Mouse (Mus musculus) embryo, embryonic 10.5 days (tissue): ENCODE measurements at regions not wholly inside any gene's neighbourhood (a gene's known extent, or its start where the extent isn't known, plus 50 kb on each side); places are given as distances from the start of the nearest gene placed in this dataset.

Source experiments
- DNase-seq: peaks from one replicate; pipeline ENCODE4 v3.0.0-alpha.2; 2015; ENCODE audit warnings: low spot score

DNA sequence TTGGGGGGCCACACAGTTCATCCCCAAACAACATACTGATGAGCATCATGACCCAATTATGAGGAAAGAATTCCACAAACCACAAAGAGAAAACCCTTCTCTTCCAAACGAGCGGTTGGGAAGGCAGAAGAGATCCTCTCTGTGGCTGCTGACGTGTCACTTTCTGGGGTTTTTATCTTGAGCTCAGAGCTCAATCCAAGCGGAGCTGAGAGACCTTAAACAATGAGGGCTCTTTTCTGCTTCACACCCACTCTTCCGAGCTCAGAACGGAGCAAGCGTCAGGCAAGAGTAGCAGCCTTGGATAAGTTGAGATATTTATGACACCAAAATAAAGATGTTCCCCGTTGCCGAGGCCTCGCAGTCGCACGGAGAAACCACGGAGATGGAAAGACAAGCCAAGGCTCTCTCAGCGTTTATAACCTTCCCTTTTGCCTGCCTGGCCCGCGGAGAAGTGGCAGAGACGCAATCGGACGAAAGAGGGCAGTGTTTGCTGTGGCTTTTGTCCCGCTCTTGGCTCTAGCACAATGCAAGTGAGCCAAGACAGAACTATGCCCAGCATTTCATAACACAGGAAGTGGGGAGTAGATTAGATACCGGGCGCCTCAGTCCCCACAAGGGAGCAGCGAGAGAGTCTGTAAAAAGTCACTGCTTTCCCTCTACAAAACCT is 100.7 kb downstream of the Chic2 start:
- peak; percentile 95 for DNase-seq

- peak; percentile 85 for DNase-seq
Observed at GRCm38 (mm10) chr5:74941426-74941825, 103.1 kb downstream of the Chic2 start.

- DNase-seq, result peak; percentile 59
Observed at GRCm38 (mm10) chr5:74937416-74937940, 107.1 kb downstream of the Chic2 start.

- DNase-seq, result no peak
Observed at GRCm38 (mm10) chr5:74936087-74936486, 108.5 kb downstream of the Chic2 start.

GRCm38 (mm10) chr5:74935676-74936075 is 108.9 kb downstream of the Chic2 start:
- DNase-seq, result no peak

- DNase-seq, result no peak
Observed at GRCm38 (mm10) chr5:74933276-74933675, 111.3 kb downstream of the Chic2 start.

DNA sequence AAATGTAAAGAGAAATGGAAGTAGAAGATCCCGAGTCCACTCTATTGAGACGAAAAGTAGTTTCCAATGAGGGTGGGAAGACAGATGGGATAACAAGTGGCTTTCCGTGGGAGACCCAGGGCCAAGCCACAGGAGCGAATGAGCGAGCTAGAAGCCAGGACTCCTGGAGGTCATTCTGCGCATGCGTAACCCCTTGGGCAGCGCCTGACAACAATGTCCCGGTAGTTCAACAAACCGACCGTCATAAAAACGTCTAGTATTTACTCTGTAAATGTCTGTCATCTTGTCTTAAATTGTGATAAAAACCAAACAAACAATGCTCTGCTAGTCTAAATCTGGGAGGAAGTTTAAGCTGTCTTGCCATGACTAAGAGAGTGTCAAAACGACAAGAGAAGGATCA is 112.4 kb downstream of the Chic2 start:
- no peak for DNase-seq

DNA sequence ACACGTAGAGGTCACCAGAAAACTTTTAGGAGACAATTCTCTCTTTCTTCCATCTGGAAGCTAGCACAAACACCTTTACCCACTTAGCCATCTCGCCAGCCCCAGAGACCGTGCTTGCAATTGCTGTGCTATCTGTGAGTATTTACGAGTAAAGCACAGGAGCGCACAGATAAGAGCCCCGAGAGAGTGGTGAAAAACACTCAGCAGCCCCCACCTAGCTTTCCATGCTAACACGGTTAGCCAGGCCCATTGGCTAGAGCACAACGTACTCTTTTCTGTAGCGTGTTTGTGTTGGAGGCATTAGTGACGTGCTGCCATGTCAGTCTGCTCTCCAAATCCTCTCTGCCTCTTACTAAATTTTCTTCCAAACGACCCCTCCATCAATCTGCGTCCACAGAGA is 112.8 kb downstream of the Chic2 start:
- no peak for DNase-seq

- no peak for DNase-seq
Observed at GRCm38 (mm10) chr5:74927543-74927942, 117.0 kb downstream of the Chic2 start.

DNA sequence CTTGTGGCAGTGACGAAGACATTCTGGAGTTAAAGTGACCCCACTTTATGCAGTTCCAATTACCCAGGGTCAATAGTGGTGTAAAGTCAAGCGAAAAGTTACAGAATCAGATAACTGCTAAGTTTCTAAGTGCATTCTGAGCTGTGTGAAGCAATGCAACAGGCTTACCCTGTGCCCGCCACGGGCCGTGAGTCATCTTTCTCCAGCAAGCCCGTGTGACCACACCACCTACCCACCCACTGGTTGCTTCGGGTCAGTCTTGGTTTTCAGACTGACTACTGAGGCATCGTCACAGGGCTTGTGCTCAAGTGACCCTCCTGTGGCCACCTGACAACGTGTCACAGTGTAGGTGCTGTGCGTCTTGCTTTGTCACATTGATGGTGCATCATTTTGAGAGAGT is 118.8 kb downstream of the Chic2 start:
- no peak for DNase-seq

GRCm38 (mm10) chr5:74924031-74924533 is 120.5 kb downstream of the Chic2 start:
- DNase-seq, result no peak

DNA sequence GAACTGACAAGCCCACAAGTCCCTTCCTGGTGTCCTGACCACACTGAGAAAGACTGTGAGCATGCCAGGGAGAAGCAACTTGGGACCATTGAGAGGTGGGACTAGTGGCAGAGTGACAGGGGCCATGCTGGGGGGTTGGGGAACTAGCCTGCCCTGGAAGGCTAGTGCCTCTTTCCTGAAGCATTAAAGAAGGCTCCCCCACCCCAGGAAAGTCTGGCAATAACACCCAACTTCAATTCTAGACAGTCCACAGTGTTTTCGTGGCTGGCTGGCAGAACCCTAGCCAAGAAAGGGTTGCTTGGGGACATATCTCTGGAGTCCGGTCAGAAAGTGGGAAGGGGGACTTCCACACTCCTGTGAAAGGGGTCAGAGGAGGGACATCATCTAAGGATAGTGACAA is 121.2 kb downstream of the Chic2 start:
- no peak for DNase-seq

DNA sequence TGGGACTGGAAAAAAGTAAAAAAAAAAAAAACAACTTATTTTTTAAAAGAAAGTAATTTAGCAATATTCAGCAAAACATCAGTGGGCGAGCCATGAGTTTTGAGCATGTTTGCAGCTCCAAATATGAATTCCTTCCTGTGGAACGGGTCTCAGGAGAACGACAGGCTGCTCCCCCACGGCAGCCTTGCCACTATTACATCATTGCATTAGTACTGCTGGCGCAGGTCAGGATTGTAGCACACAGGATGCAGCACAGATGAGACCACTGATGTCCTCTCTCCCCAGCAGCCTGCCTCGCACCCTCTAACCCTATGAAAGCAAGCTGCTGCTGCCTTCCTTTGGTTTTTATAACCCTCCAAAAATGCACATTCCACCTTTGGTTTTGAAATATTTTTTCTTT is 121.7 kb downstream of the Chic2 start:
- DNase-seq, result no peak

DNA sequence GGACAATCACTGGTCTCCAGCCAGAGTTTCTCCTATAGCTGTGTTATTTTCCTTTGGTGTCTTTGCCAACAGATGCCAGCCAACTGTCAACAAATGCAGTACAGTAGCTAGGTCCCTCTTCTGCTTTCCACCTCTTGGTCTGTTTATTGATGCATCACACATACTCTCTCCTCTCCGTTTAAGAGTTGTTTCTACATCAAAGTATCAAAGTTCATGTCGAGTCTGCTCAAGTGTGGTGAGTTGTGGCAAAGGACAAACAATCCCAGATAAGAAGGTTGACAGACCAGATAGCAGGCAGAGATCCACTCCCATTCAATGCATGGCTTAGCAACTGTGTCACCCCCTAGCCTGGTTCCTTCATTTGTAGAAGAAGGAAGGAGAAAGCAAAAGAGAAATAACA is 123.6 kb downstream of the Chic2 start:
- DNase-seq, result no peak

DNA sequence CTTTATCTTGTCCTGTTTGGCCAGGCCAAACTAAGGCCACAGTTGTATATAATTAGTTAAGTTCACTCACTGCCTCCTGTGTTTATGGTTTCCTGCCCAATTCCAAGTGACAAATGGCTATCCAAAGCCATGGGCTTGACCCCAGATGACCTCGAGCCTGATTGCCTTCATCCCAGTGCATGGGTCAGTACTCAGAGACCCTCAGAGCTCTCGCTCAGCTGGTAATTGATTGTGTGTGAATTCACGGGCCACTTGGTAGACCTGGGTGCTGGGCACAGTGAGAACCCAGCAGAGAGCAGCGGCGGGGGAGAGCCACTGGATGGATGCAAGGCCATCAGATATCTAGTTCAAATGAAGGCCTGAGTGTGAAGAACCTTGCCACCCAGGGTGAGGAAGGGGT is 124.1 kb downstream of the Chic2 start:
- DNase-seq, result peak; percentile 74

DNA sequence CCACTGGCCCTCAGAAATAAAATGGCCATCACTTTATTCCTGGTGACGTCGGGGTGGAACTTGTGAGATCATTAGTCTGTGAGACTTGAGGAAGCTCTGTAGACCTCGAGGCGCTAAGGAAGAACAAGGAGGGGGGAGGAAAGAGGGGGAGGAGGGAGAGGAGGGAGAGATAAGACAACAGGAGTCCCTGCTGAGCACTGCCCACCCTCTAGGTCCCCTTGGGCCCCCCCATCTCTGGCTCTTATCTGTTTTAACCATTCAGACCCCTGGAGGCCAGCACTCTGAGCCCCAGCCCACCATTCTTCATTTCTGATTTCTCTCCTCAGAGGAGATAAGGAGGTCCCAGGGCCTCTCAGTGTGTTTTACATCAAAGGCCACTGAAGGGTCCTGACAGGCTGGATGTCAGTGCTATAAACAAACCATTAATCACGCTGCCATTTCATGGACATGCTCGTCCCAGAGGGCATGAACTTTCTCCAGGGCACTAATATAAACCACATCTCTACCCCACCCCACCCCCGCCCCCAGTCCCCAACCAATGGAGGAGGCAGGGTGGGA is 139.0 kb downstream of the Chic2 start:
- DNase-seq, result peak; percentile 75

DNA sequence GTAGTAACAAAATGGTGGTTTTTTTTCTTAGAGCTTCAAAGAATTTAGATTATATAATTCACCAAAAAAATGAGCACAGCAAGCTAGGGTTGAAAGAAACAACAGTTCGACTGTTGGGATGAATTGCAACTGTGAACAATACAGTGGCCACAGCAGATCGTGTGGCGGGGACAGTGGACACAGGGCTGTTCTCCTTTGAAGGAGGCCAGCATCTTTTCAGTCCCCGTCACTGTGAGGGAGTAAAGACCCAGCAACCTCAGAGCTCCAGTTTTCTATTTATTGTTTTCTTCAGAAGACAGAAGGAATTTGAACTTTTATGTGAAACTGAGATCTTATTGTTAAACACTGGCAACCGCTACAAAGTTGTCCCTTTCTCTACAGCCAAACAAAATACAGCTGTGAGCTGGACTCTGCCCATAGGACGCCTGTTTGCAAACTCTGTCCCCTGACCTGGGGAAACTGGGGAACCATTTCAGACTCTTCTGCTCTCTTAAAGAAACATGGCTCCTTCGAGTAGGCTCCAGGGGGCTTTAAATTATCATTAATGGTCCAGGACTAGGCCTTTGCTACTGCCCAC is 139.6 kb downstream of the Chic2 start:
- no peak for DNase-seq

GRCm38 (mm10) chr5:74904327-74904726 is 140.2 kb downstream of the Chic2 start:
- peak; percentile 28 for DNase-seq

GRCm38 (mm10) chr5:74903711-74904110 is 140.9 kb downstream of the Chic2 start:
- DNase-seq, result no peak

DNA sequence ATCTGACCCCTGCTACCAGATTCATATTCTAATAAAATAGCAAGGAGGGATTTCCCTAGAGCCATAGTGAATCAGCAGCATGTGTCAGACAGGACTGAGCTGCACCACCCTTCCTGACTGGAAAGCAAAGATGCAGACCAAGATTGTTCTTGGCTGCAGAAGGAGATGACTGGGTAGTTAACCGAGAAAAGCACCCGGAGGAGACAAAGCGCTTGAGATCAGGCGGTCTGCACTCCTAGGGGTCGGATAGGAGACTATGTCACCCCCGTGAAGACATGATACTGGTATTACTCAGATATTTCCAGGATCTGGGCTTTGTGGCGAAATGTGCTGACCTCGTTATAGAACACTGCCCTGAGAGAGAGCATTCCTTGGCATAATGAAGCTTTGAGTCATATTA is 147.4 kb downstream of the Chic2 start:
- no peak for DNase-seq

DNA sequence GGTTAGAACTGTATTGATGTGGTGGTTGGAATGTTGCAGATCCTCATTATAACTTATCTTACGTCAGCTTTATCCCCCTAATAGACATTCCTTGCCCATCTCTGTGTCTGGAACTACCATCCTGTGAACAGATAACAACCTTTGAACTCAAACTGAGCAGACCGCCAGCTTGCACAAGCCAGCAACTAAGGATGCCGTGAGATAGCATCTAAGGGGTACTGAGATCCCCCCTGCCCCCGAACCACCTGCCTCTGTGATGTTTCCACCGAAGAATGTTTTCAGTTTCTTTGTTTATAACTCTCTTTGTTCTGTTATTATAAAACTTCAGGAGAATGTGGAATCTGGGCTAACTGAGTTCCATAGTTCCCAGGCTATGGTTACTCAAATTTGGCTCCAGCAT is 151.3 kb downstream of the Chic2 start:
- no peak for DNase-seq

- DNase-seq, result peak; percentile 49
Observed at GRCm38 (mm10) chr5:74891541-74891940, 153.0 kb downstream of the Chic2 start.

DNA sequence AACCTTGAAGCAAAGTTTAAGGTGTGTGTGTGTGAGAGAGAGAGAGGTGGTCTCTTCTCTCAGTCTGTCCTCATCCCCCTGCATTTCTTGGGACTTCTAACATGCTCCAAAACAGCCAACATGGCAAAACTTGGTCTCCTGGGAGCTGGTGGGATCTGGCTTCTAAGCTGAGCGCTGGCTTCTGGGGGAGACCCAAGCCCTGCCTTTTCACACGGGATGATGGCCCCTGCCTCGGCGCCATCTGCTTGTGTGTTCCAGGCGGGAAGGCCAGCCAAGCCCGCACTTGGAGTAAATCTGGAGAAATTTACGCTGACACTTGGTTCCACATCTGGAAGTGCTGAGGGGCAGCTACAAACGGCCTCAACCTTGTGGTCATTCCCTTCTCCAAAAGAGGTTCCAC is 155.6 kb downstream of the Chic2 start:
- DNase-seq, result no peak
